Mouse (Mus musculus): ENCODE results near the gene Gm11492. TPM values are rescaled to one million over a fixed set of nuclear protein-coding genes. Genes with fewer than 3 reads are reported as not detected.

Gene Gm11492
- polyA plus RNA-seq, 1 experiment, result not detected

DNA sequence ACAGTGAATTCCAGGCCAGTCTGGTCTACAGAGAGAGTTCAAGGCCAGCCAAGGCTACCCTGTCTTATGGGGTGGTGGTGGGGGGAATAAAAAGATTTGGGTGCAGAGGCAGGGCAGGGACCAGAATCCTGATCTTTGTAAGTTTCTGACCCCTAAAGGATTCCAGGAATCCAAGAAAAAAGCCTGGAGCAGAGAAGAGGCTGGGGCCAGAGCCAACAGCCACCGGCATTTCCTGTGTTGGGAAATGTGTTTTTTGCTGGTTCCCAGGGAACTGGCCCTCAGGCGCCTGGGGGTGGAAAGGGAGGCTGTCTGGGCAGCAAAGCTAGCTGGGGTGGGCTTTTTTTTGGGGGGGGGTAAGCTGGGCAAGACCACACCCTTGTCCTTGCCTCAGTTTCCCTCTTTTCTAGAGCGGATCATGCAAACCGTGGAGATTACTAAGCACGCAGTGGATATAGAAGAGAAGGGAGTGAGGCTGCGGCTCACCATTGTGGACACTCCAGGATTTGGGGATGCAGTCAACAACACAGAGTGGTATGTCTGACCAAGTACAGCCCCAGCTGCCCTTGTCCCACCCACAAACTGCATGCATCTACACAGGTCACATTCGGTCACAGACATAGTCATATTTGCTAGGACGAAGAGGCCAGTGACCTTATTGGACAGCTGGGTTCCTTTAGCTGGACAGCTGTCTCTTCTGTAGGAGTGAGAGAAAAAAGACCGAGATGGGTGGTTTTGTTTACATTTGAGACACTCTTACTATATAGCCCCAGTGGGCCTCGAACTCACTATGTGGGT lies 18.5 kb downstream of the Gm11492 start:
- no peaks in the 10 kb centered on the region for H3K4me1 ChIP-seq (ENCODE audit: control insufficient read depth, insufficient read depth, low read length)
- TF ChIP-seq POLR2A (IDR thresholded peaks at IDR 0.05; ENCODE audit: low read depth, low read length) (no peak), CTCF (conservative IDR thresholded peaks at IDR 0.05; ENCODE audit: insufficient read depth, insufficient read length, low read depth, low read length) (no peak)
- DNase-seq, result peak; percentile 74
- no peak overlapping the region for H3K4me3 ChIP-seq (ENCODE audit: insufficient read depth, low read depth, low read length)
- H3K36me3 ChIP-seq (ENCODE audit: control insufficient read depth, insufficient read depth, low read length), result no peaks in the 10 kb centered on the region
- WGBS, result 71% methylated on average over 10 of the region's 10 CpGs
- peak overlapping the region; percentile 67 for H3K27ac ChIP-seq (ENCODE audit: insufficient read depth, low read depth, low read length)
- H3K27me3 ChIP-seq (replicated peaks; ENCODE audit: control insufficient read depth, insufficient read depth, low read length), result no peaks in the 10 kb centered on the region

DNA sequence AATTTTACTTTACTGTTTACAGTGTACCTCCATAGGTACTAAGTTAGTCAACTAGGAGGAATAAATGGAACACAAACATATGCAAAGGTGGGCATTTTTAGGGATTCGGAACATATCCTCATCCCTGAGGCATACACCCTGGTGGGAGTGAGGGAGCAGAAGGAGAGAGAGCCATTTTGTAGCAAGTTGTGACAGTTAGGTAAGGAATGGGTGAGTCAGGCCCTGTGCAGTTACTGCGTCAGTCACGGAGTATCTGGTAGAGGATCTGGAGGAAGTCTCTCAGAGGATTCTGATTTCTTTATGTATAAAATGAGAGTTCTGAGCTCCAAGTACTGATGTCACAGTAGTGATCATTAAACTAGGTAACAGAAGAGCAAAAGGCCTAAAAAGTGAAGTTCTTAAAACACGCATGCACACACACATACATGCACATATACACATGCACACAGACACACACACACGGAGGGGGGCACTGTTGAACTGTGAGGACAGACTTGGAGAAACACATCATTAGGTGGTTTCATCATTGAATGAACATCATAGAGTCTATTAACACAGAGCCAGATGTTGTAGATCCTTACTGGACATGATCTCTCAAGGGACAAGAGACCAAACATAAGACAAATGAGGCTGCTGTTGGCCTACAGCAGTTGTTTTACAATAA lies 20.9 kb downstream of the Gm11492 start:
- no peak for TF ChIP-seq POLR2A (IDR thresholded peaks at IDR 0.05; ENCODE audit: low read depth, low read length)
- no peak for TF ChIP-seq CTCF (conservative IDR thresholded peaks at IDR 0.05; ENCODE audit: insufficient read depth, insufficient read length, low read depth, low read length)
- H3K27me3 ChIP-seq (replicated peaks; ENCODE audit: control insufficient read depth, insufficient read depth, low read length), result no peaks in the 10 kb centered on the region
- WGBS, result 86% methylated on average over 5 of the region's 5 CpGs
- H3K4me1 ChIP-seq (ENCODE audit: control insufficient read depth, insufficient read depth, low read length), result no peaks in the 10 kb centered on the region
- H3K4me3 ChIP-seq (ENCODE audit: insufficient read depth, low read depth, low read length), result no peak overlapping the region
- H3K27ac ChIP-seq (ENCODE audit: insufficient read depth, low read depth, low read length), result no peak overlapping the region
- H3K36me3 ChIP-seq (ENCODE audit: control insufficient read depth, insufficient read depth, low read length), result no peaks in the 10 kb centered on the region
- no peak for DNase-seq

DNA sequence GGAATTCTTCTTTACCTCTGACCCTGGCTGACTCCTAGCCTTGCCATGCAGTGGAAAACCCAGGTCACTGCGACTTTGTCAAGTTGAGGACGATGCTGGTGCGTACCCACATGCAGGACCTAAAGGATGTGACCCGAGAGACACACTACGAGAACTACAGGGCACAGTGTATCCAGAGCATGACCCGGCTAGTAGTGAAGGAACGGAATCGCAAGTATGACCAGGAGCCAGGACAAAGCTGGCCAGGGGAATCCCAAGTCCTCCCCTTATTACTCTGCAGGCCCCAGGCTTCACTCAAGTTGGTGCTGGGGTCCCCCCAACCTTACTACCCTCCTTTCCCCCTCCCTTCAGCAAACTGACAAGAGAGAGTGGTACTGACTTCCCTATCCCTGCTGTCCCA lies 23.2 kb downstream of the Gm11492 start:
- 83% methylated on average over 8 of the region's 8 CpGs for WGBS
- DNase-seq, result no peak
- H3K4me1 ChIP-seq (ENCODE audit: control insufficient read depth, insufficient read depth, low read length), result peaks cover 15% of the 10 kb centered on the region; the same call in 1 of the 2 replicates
- no peak overlapping the region for H3K27ac ChIP-seq (ENCODE audit: insufficient read depth, low read depth, low read length)
- H3K4me3 ChIP-seq (ENCODE audit: insufficient read depth, low read depth, low read length), result no peak overlapping the region
- no peak for TF ChIP-seq CTCF (conservative IDR thresholded peaks at IDR 0.05; ENCODE audit: insufficient read depth, insufficient read length, low read depth, low read length)
- no peak for TF ChIP-seq POLR2A (IDR thresholded peaks at IDR 0.05; ENCODE audit: low read depth, low read length)
- no peaks in the 10 kb centered on the region for H3K27me3 ChIP-seq (replicated peaks; ENCODE audit: control insufficient read depth, insufficient read depth, low read length)
- H3K36me3 ChIP-seq (ENCODE audit: control insufficient read depth, insufficient read depth, low read length), result no peaks in the 10 kb centered on the region

DNA sequence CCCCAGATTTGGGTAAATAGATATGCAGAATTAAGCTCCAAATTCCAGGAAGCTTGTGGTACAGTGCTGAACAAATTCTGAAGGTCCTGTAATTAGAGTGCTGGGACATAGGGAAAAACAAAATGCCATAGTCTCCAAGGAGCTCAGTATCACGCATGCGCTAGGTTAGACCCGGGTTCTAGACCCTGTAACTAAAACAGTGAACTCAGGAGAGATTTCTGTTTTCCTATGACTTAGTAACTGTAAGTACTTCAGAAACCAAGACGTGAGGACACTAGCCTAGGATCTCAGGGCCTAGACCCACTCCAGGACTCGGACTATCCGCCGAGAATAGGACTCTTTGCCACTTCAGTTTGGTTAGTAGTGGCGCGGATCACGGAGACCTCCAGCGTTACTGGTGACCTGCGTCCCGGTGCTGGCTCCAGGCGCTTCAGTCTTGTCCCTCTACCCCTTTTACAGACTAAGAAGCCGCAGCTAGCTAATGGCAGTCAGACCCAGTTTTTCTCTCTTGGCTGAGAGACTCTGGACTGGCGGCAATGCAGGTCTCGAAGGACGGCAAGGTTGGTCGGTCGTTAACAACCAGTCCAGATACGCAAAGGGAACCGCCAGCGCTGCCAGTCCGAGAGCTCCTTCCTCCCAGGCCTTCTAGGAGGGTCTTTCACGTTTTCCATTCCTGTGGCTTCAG lies 24.5 kb downstream of the Gm11492 start:
- Histone ChIP-seq H3K36me3 (ENCODE audit: control insufficient read depth, insufficient read depth, low read length) (no peaks in the 10 kb centered on the region), H3K27ac (ENCODE audit: insufficient read depth, low read depth, low read length) (peak overlapping the region; percentile 92), H3K4me1 (ENCODE audit: control insufficient read depth, insufficient read depth, low read length) (peaks cover 20% of the 10 kb centered on the region; the same call in 1 of the 2 replicates), H3K27me3 (replicated peaks; ENCODE audit: control insufficient read depth, insufficient read depth, low read length) (no peaks in the 10 kb centered on the region), H3K4me3 (ENCODE audit: insufficient read depth, low read depth, low read length) (peak overlapping the region; percentile 70)
- peak; percentile 46 for DNase-seq
- no peak for TF ChIP-seq POLR2A (IDR thresholded peaks at IDR 0.05; ENCODE audit: low read depth, low read length)
- WGBS, result under 1% methylated on average over 25 of the region's 25 CpGs

- H3K27ac ChIP-seq (ENCODE audit: insufficient read depth, low read depth, low read length), result peak within 1 kb of the TSS; percentile 92
- H3K4me1 ChIP-seq (ENCODE audit: control insufficient read depth, insufficient read depth, low read length), result peaks cover 22% of the 10 kb centered on the region; the same call in 1 of the 2 replicates
- DNase-seq, result peak; percentile 100
- H3K4me3 ChIP-seq (ENCODE audit: insufficient read depth, low read depth, low read length), result peak within 1 kb of the TSS; percentile 70
- under 1% methylated on average over 59 of the region's 61 CpGs for WGBS
- no peaks in the 10 kb centered on the region for H3K27me3 ChIP-seq (replicated peaks; ENCODE audit: control insufficient read depth, insufficient read depth, low read length)
- no peaks in the 10 kb centered on the region for H3K36me3 ChIP-seq (ENCODE audit: control insufficient read depth, insufficient read depth, low read length)
- TF ChIP-seq CTCF (conservative IDR thresholded peaks at IDR 0.05; ENCODE audit: insufficient read depth, insufficient read length, low read depth, low read length) (0 out of 2 replicates have a peak, but pooled peaks have one; percentile 6), POLR2A (IDR thresholded peaks at IDR 0.05; ENCODE audit: low read depth, low read length) (peak; percentile 77)
Observed at GRCm38 (mm10) chr11:87591526-87592353, 25.3 kb downstream of the Gm11492 start, which contains the start of gene Mtmr4. Mtmr4 (plus strand) TSS chr11:87592162.

DNA sequence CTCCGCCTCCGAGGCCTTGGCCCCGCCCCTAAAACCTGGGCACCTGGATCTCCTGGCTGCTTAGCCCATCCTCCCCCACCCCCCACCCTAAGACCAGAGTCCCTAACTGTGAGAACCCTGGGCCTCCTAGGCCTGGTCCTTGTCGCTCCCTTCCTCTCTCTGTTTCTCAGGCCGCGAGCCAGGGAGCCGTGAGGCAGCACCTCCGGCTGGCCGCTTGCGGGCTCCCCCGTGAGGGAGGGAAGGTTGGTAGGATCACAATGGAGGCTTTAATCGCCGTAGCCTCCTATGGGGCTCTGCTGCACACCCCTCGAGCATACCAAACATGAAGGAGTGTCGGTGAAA lies 25.9 kb downstream of the Gm11492 start:
- Histone ChIP-seq H3K27me3 (replicated peaks; ENCODE audit: control insufficient read depth, insufficient read depth, low read length) (no peaks in the 10 kb centered on the region), H3K36me3 (ENCODE audit: control insufficient read depth, insufficient read depth, low read length) (no peaks in the 10 kb centered on the region), H3K4me3 (ENCODE audit: insufficient read depth, low read depth, low read length) (peak overlapping the region; percentile 70), H3K4me1 (ENCODE audit: control insufficient read depth, insufficient read depth, low read length) (peaks cover 22% of the 10 kb centered on the region; the same call in 1 of the 2 replicates), H3K27ac (ENCODE audit: insufficient read depth, low read depth, low read length) (peak overlapping the region; percentile 89)
- WGBS, result under 1% methylated on average over 15 of the region's 15 CpGs
- no peak for DNase-seq
- TF ChIP-seq POLR2A (IDR thresholded peaks at IDR 0.05; ENCODE audit: low read depth, low read length) (peak; percentile 2), CTCF (conservative IDR thresholded peaks at IDR 0.05; ENCODE audit: insufficient read depth, insufficient read length, low read depth, low read length) (0 out of 2 replicates have a peak, but pooled peaks have one; percentile 1)
